Mouse (Mus musculus): ENCODE results near the gene Gpatch2l. TPM values are rescaled to one million over a fixed set of nuclear protein-coding genes. Genes with fewer than 3 reads are reported as not detected.

The Gpatch2l gene
- total RNA-seq, 2 experiments from 2014 or later, result 10.1 to 11.6 TPM

DNA sequence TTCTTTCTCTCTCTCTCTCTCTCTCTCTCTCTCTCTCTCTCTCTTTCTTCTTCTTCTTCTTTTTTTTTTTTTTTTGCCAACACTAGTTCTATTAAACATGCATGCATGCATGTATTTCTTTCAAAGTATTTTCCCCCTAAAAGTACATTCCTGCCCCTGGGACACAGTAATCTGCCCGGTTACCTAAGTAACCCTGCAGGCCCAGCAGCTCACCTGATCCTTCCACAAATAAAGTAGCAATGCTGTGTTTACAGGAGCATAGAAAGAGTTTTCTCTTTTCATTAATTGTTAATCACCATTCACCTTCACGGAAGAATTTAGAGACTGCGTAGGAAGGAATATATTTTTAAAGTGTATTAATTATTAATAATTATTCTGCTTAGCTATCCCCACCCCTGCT is 34.1 kb downstream of the Gpatch2l start:
- intact Hi-C loops (cut with DNase I; ENCODE audit: low total_unique reads), result no loop called here
- no peak for DNase-seq

DNA sequence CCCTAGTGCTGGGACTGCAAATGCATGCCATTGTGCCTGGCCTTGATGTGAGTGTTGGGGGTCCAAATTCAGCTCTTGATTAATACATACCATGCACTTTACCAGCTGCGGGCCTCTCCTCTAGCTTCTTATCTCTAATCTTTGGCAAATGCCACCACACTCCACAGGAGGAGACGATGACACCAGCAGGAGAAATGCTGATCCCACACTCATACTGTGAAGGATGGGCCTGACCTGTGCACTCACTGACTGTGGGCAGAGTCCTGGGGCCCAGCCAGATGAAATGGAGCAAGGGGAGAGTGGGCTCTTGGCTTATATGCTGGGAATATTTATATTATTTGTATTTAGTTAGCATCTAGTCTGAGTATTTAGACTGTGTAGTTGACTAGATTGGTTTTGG is 34.8 kb downstream of the Gpatch2l start:
- intact Hi-C loops (cut with DNase I; ENCODE audit: low total_unique reads), result no loop called here
- no peak for DNase-seq

DNA sequence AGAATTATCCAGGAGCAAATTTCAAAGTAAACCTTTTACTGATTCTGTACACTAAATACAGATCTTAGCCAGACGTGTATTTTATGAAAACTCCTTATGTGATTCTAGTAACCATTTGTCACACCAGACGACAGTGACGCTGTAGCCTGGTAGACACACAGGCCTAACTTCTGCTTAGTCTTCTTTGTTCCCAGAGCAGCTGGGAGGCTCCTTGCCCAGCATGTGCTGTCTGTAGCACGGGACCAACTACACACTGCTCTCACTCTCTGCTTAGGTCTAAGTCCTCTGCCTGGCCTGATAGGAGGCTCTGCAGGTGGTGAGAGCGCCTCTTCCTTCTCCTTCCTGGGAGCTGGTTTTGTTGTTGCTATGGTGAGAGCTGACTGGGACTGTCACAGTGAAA is 35.2 kb downstream of the Gpatch2l start:
- no peak for DNase-seq
- intact Hi-C loops (cut with DNase I; ENCODE audit: low total_unique reads), result no loop called here

DNA sequence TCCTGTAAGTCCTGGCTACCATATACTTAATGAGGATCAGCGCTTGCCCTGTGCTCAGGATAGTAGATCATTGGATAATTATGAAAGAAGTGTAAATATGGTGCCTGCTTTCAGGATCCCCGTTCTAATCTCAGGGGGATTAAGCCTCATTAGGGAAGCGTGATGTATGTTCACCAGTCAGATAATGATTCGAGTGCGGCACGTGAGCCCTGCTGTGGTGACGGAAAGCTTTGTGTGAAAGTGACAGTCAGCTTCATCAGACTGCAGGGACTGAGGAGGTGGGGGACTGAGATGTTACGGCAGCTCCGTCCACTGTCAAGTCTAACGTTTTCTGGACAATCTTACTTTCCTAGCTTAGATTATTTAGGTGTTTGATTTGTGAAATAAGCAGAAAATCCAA is 38.3 kb downstream of the Gpatch2l start:
- intact Hi-C loops (cut with DNase I; ENCODE audit: low total_unique reads), result no loop called here
- no peak for DNase-seq

DNA sequence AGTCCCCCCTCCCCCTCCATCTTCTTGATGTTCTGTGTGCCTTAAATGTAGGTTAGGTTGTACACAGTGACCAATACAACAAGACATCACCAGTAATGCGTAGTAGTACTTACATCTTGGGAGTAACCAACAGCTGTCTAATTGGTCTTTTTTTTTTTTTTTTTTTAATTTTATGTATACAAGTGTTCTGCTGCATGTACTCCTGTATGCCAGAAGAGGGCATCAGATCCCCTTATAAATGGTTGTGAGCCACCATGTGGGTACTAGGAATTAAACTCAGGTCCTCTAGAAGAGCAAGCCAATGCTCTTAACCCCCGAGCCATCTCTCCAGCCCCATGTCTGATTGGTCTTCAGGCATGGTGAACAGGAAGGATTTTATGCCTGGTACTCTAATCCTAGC is 44.0 kb downstream of the Gpatch2l start:
- DNase-seq, result no peak
- intact Hi-C loops (cut with DNase I; ENCODE audit: low total_unique reads), result no loop called here

DNA sequence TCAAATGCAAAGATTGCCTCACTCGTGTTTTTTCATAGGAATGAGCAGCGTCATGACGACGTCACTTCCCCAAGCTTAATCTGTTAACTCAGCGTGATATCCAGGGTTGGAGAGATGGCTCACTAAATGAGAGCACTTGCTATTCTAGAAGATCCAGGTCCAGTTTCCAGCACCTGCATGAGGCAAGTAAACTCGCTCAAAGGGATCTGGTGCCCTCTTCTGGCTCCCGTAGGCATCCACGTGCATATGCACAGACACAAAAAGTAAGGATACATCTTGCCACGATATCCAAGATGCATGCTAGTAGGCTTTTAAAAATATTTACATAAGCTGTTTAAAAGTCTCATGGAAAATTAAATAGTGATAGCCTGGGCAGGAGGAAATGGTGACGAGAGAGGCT is 55.8 kb downstream of the Gpatch2l start:
- intact Hi-C loops (cut with DNase I; ENCODE audit: low total_unique reads), result no loop called here
- no peak for DNase-seq

DNA sequence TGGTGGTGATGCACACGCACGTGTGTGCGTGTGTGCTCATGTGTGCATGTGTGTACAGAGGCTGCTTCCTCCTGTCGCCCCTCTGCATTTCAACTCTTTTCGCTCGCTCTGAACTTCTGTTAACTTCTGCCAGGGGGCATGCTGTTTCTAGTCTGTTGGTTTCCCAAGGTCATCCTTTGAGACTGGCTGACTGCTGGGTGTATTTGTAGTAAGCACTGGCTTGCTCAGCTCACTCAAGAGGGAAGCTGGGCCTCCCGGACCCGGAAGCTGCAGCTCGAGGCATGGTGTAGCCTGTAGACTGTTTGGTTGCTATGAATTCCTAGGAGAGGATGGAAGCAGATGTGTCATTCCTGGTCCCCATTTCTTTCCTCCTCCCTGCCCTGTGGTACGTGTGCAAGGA is 61.3 kb downstream of the Gpatch2l start:
- DNase-seq, result no peak
- intact Hi-C loops (cut with DNase I; ENCODE audit: low total_unique reads), result loop anchor here (10.0 kb wide), 1 partner anchor 168 kb away; no protein-coding TSS in a partner anchor

DNA sequence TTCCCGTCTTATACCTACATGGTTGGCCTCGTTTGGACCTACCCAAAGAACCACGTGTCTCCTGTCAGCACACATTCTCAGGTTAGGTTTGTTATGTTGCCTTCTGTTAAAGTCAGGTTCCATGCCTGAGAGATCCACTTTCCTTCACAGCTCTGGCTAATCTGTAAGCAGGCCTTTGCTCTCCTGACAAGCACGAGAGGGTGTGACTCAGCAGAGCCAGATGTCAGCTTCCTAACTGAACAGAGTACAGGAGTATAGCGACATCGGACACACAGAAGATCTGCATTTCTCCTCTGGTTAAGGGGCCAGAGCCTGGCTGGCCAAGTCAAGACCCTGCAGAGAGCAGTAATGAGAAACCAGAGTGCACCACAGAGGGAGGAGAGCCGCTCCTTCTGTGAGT is 63.4 kb downstream of the Gpatch2l start:
- intact Hi-C loops (cut with DNase I; ENCODE audit: low total_unique reads), result loop anchor here (10.0 kb wide), 1 partner anchor 170 kb away; no protein-coding TSS in a partner anchor

DNA sequence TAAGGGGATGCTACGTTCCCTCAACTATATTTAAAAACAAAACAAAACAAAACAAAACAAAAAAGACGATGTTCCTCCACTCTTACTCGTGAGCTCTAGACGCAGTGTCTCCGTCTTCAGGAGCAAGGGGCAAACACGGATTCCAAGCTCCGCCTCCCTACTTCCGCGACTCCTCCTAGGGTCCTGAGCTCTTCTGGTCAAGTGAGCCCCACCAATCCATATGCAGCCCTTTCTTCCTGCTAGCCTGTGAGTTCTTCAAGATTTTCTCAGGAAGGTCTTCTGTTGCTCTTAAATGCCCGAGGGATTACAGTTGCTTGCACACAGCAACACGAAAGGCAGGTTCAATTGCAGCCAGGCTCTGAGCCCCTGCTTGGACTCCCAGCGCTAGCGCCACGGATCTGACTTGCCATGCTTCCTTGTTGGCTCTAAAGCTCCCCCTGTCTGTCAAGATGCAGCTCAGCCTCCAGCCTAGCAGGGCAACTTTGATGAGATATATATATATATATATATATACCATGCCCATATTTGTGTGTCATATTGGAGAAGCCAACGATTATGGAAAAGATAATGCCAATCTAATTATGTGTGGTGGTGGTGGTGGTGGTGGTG is 64.1 kb downstream of the Gpatch2l start:
- intact Hi-C loops (cut with DNase I; ENCODE audit: low total_unique reads), result loop anchor here (10.0 kb wide), 1 partner anchor 171 kb away; no protein-coding TSS in a partner anchor
- DNase-seq, result peak; percentile 9

More for the DNA sequence above, 63.4 kb downstream of the Gpatch2l start:
- DNase-seq, result no peak

DNA sequence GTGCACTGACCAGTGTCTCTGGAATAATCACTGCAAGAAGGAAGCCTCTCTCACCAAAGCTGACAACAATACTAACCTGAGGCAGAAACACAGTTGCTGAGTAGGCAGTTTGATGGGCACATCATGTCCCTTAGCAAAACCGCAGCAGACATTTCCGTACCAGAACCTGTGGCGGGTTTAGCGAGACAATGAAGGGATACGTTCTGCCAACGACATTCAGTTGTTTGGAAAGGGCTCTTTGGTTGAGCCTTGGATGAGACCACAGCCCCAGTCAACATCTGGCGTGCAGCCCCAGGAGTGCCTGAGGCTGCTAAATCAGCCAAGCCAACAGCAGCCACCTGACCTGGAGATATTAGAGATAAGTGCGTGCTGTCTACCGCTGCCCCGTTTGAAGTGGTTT is 67.8 kb downstream of the Gpatch2l start:
- intact Hi-C loops (cut with DNase I; ENCODE audit: low total_unique reads), result loop anchor here (10.0 kb wide), 1 partner anchor 175 kb away; no protein-coding TSS in a partner anchor
- no peak for DNase-seq

DNA sequence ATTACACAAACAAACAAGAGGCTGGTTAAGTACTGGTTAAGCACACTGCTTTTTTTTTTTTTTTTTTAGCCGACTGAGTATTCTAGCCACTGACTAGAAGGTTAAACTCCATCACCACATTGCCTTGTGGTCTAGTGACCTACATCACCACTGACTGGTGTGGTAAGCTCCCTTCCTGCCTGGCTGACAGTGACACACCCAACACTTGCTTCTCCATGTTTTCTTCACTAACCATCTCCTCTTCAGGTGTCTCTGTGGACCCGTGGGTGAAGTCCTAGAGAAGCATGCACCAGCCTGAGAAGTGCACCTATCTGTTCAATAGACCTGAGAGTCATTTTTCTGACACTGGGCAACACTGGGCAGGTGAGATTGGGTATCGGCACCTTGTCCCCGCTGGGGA is 68.2 kb downstream of the Gpatch2l start:
- intact Hi-C loops (cut with DNase I; ENCODE audit: low total_unique reads), result loop anchor here (10.0 kb wide), 1 partner anchor 175 kb away; no protein-coding TSS in a partner anchor
- DNase-seq, result no peak

DNA sequence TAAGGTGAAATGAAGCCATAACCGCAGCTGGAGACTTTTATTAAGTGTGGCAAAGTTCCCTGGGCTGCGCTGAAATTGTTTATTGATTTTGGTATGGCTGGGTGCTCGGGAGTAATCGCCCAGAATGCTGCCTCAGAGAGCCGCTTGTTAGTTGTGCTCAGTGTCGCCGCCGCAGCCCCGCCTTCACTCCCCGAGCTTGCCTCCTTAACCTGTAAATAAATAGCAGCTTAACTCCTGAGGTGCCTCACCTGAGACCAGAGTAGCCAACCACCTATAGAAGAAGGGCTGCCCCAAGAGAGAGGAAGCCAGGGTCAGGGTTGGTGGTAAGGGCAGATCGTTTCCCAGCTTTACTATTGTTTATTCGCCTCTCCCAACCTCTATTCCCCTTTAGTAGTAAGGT is 79.0 kb downstream of the Gpatch2l start:
- intact Hi-C loops (cut with DNase I; ENCODE audit: low total_unique reads), result no loop called here
- no peak for DNase-seq

DNA sequence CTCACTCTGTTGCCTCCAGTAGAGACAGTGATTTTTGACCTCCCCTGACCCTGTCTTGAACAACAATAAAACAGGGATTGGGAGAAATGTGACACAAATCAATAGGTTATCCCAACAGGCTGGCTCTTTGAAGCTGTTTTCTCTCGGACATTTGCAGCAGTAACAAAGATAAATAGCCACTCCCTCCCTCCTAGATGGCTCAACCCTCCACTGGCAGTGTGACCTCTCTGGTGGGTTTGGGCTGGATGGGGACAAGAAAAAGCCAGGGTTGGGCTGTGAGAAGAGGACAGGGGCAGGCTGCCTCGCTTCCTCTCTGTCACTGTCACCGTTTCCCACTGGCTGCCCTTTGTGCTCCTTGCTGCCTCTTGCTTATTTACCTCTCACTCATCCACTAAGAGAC is 82.6 kb downstream of the Gpatch2l start:
- intact Hi-C loops (cut with DNase I; ENCODE audit: low total_unique reads), result no loop called here
- DNase-seq, result no peak

DNA sequence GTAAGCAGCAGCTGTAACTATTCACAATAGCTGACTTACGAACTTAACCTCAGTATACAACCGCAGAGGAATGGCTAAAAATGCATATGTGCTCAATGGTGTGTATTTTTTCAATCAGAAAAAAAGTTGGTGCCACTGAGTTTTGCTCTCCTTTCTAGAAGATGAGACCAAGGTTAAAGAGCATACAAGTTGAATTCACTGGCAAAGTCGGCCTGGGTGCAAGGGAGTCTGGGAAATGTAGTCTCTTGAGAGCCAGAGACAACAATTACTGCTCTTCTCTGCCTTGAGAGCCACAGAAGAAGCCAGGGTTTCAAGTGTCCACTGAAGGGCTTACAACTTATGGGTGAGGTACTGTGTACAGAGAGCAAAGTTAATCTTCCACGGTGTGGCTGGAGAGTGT is 88.2 kb downstream of the Gpatch2l start:
- no peak for DNase-seq
- intact Hi-C loops (cut with DNase I; ENCODE audit: low total_unique reads), result no loop called here

DNA sequence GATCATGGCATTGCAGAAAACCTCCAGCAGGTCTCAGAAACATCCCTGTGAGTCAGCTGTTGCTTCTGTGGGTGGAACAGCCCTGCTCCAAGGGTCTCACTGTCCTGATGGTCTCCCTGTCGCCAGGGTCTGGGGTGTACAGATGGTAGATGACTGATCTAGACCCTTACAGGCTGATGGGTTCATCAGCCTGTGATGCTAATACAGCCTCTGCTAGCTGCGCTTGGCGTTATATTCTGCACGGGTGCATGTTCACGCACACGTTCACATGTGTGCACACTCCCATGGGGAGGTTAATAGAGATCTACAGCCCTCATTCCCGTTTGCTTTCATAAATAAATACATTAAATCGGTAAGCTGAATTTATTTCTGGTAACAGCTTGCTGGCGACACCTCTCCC is 89.0 kb downstream of the Gpatch2l start:
- DNase-seq, result no peak

DNA sequence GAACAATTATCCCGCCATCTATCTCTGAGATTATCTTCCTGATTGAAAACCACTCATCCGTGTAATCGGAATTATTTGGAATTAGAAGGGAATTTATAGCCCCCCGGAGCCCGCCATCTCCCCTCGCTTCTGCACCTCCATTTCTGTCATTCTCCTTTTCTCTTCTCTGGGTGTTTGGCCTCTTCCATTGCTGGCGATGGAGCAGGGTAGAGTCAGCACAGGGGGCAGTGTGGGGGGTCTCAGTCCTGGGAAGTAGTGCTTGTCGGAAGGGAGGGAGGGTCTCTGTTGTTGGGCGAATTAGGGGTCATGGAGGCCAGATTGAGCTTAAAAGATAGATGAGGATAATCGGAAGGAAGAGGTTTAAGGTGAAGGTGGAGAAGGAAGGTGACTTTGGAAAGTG is 89.6 kb downstream of the Gpatch2l start:
- DNase-seq, result no peak
- intact Hi-C loops (cut with DNase I; ENCODE audit: low total_unique reads), result no loop called here

More for the DNA sequence above, 89.0 kb downstream of the Gpatch2l start:
- intact Hi-C loops (cut with DNase I; ENCODE audit: low total_unique reads), result no loop called here

DNA sequence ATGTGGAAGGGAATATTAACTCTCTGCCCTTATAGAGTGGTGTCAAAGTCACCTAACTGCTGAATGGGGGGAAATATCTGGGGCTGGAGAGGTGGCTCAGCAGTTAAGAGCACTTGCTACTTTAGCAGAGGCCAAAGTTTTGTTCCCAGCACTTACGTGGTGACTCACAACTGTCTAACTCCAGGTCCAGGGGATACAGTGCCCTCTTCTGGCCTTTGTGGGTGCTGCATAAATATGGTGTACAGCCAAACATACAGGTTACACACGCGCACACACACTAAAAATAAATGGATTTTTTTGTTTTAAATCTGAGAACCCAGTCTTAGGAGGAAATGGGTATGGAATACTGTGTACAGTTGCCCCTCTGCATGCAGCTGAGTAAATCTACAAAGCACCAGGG is 94.6 kb downstream of the Gpatch2l start:
- intact Hi-C loops (cut with DNase I; ENCODE audit: low total_unique reads), result no loop called here
- DNase-seq, result no peak

DNA sequence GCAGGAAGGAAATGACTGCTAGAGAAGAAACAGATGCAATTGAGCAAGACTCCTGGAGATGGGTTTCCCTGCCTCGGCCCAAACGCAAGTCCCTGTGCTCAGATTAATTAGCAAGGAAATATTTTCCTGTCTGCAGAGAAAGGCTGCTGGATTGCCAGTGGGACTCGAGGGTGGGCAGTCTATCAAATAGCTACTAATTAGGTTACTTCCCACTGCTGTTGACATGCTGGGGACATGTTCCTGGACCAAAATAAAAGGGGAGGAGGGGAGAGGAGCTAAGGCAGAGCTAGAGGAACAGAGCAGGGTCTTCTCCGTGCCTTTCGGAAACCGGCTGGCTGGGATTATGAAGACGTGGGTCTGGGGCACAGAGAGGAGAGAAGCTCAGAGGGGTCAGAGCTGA is 95.2 kb downstream of the Gpatch2l start:
- intact Hi-C loops (cut with DNase I; ENCODE audit: low total_unique reads), result no loop called here
- DNase-seq, result no peak

Data from gastrocnemius, postnatal 14 days (tissue).